Mouse (Mus musculus) forebrain, embryonic 16.5 days (tissue): ENCODE results near the gene Gm47985. TPM values are rescaled to one million over a fixed set of nuclear protein-coding genes. Genes with fewer than 3 reads are reported as not detected.
"Not testable (repeated sequence)": the region's sequence is repeated elsewhere in the genome, so short reads cannot be mapped to it uniquely, and the experiment has no call there.

Experiments used
- ATAC-seq: fragments of 200-750 bp; cut with Nextera tagmentation; 2 replicates; pipeline ENCODE4 v1.8.0; 2017; ENCODE audit warnings: mild to moderate bottlenecking, moderate library complexity
- H3K27ac ChIP-seq: fragments of 300-500 bp; sonication (generic); 2 replicates; pipeline ENCODE4 v1.5.1; 2014; ENCODE audit warnings: low read length, control low read depth
- H3K27me3 ChIP-seq: fragments of 300-500 bp; sonication (generic); replicated peaks from 2 replicates; pipeline ENCODE4 v1.6.1; 2014; ENCODE audit warnings: low read length; ENCODE audit not compliant: control insufficient read depth, insufficient read depth
- H3K36me3 ChIP-seq: fragments of 300-500 bp; sonication (generic); 2 replicates; pipeline ENCODE4 v1.6.1; 2014; ENCODE audit not compliant: control insufficient read depth, insufficient read depth
- H3K4me1 ChIP-seq: fragments of 300-500 bp; sonication (generic); replicated peaks from 2 replicates; pipeline ENCODE4 v1.6.1; 2014; ENCODE audit warnings: low read length; ENCODE audit not compliant: control insufficient read depth, insufficient read depth
- H3K4me2 ChIP-seq: fragments of 300-500 bp; sonication (generic); 2 replicates; pipeline ENCODE4 v1.6.1; 2014; ENCODE audit warnings: mild to moderate bottlenecking, low read length, control low read depth
- H3K4me3 ChIP-seq: fragments of 300-500 bp; sonication (generic); replicated peaks from 2 replicates; pipeline ENCODE4 v1.5.1; 2014; ENCODE audit warnings: mild to moderate bottlenecking, low read length, control low read depth
- H3K9ac ChIP-seq: fragments of 300-500 bp; sonication (generic); replicated peaks from 2 replicates; pipeline ENCODE4 v1.6.1; 2014; ENCODE audit warnings: low read depth, low read length, control low read depth
- H3K9me3 ChIP-seq: fragments of 300-500 bp; sonication (generic); 2 replicates; pipeline ENCODE4 v1.6.1; 2016; ENCODE audit warnings: low read length; ENCODE audit not compliant: control insufficient read depth
- WGBS: fragments of 180-500 bp; shearing (Covaris S2); extraction: QIAGEN DNeasy Blood & Tissue Kit; methylation state at CpG from one replicate; pipeline ENCODE4 v1.1.7; 2014; 5-methylcytosine and 5-hydroxymethylcytosine counted together
- polyA plus RNA-seq: library from polyadenylated mRNA; unstranded; fragments of >200 nt; fragmentation: Nextera tagmentation; extraction: Ambion mirVana; gene quantifications from 2 replicates; pipeline ENCODE4 v1.2.1, GENCODE M21; 2015

Gm47985 gene
- polyA plus RNA-seq, 1 experiment from 2014 or later = not detected

- WGBS = 70% methylated on average over 2 of the region's 2 CpGs
- Histone ChIP-seq H3K4me2 (no peak overlapping the region), H3K9me3 (no peaks in the 10 kb centered on the region), H3K4me1 (peaks cover 10% of the 10 kb centered on the region), H3K4me3 (no peak overlapping the region), H3K27ac (no peak overlapping the region), H3K27me3 (no peaks in the 10 kb centered on the region), H3K36me3 (no peaks in the 10 kb centered on the region), H3K9ac (no peak overlapping the region)
- no peak; the same call in 1 of the 2 replicates for ATAC-seq
Observed at GRCm38 (mm10) chr1:151171572-151172461, 10.5 kb upstream of the Gm47985 start.

- Histone ChIP-seq H3K9ac (no peak overlapping the region), H3K4me2 (peak overlapping the region; percentile 12), H3K27ac (no peak overlapping the region), H3K27me3 (no peaks in the 10 kb centered on the region), H3K4me3 (0 out of 2 replicates have a peak overlapping the region, but pooled peaks have one; percentile 3), H3K36me3 (no peaks in the 10 kb centered on the region), H3K4me1 (0 out of 2 replicates have a peak, but pooled peaks cover 5% of the 10 kb centered on the region), H3K9me3 (no peaks in the 10 kb centered on the region)
- WGBS = 8% methylated on average over 10 of the region's 10 CpGs
- peak; percentile 71 for ATAC-seq
Observed at GRCm38 (mm10) chr1:151177030-151177936, 5.1 kb upstream of the Gm47985 start.

- Histone ChIP-seq H3K9ac (no peak overlapping the region), H3K4me3 (0 out of 2 replicates have a peak overlapping the region, but pooled peaks have one; percentile 3), H3K4me2 (peak overlapping the region; percentile 12), H3K4me1 (0 out of 2 replicates have a peak, but pooled peaks cover 5% of the 10 kb centered on the region), H3K27me3 (no peaks in the 10 kb centered on the region), H3K9me3 (no peaks in the 10 kb centered on the region), H3K27ac (no peak overlapping the region), H3K36me3 (no peaks in the 10 kb centered on the region)
- ATAC-seq = peak; percentile 15; the same call in 1 of the 2 replicates
- WGBS = 6% methylated on average over 4 of the region's 4 CpGs
Observed at GRCm38 (mm10) chr1:151177937-151178271, 4.4 kb upstream of the Gm47985 start.

- WGBS = 21% methylated on average over 2 of the region's 2 CpGs
- Histone ChIP-seq H3K27me3 (no peaks in the 10 kb centered on the region), H3K4me1 (0 out of 2 replicates have a peak, but pooled peaks cover 5% of the 10 kb centered on the region), H3K27ac (no peak overlapping the region), H3K4me2 (no peak overlapping the region), H3K4me3 (no peak overlapping the region), H3K9ac (no peak overlapping the region), H3K36me3 (no peaks in the 10 kb centered on the region), H3K9me3 (no peaks in the 10 kb centered on the region)
- no peak for ATAC-seq
Observed at GRCm38 (mm10) chr1:151178505-151179083, 3.7 kb upstream of the Gm47985 start.

GRCm38 (mm10) chr1:151180167-151180566 lies 2.2 kb upstream of the Gm47985 start:
- Histone ChIP-seq H3K4me2 (no peak overlapping the region), H3K27ac (no peak overlapping the region), H3K36me3 (no peaks in the 10 kb centered on the region), H3K9ac (no peak overlapping the region), H3K9me3 (no peaks in the 10 kb centered on the region), H3K4me1 (0 out of 2 replicates have a peak, but pooled peaks cover 5% of the 10 kb centered on the region), H3K4me3 (no peak overlapping the region), H3K27me3 (no peaks in the 10 kb centered on the region)
- WGBS = 80% methylated on average over 2 of the region's 2 CpGs
- no peak for ATAC-seq

GRCm38 (mm10) chr1:151186186-151186585 lies 3.8 kb downstream of the Gm47985 start:
- not testable (repeated sequence) for H3K4me3 ChIP-seq, ATAC-seq, H3K4me1 ChIP-seq, H3K9ac ChIP-seq, H3K27me3 ChIP-seq, H3K36me3 ChIP-seq, H3K9me3 ChIP-seq, H3K4me2 ChIP-seq, H3K27ac ChIP-seq
- 69% methylated on average over 3 of the region's 3 CpGs for WGBS

- not testable (repeated sequence) for H3K4me3 ChIP-seq, H3K4me1 ChIP-seq, H3K27ac ChIP-seq, H3K9me3 ChIP-seq, H3K27me3 ChIP-seq, H3K36me3 ChIP-seq, H3K4me2 ChIP-seq, H3K9ac ChIP-seq, ATAC-seq
- WGBS = 84% methylated on average over 4 of the region's 4 CpGs
Observed at GRCm38 (mm10) chr1:151186879-151187424, 4.6 kb downstream of the Gm47985 start.

- no peaks in the 10 kb centered on the region for H3K9me3 ChIP-seq
- H3K9ac ChIP-seq = no peak overlapping the region
- H3K27me3 ChIP-seq = no peaks in the 10 kb centered on the region
- H3K36me3 ChIP-seq = no peaks in the 10 kb centered on the region
- no peak for ATAC-seq
- H3K4me2 ChIP-seq = no peak overlapping the region
- H3K4me3 ChIP-seq = no peak overlapping the region
- 87% methylated on average over 4 of the region's 4 CpGs for WGBS
- H3K4me1 ChIP-seq = no peaks in the 10 kb centered on the region
- H3K27ac ChIP-seq = no peak overlapping the region
Observed at GRCm38 (mm10) chr1:151188469-151188868, 6.1 kb downstream of the Gm47985 start.
